Mouse (Mus musculus) E14TG2a.4 (cell line): ENCODE data around the gene Dnaic2.

Experiments used
- H3K27me3 ChIP-seq: 2 replicates; pipeline ENCODE4 v1.6.1; 2014; ENCODE audit warnings: low read length, control low read depth; ENCODE audit not compliant: insufficient read depth
- H3K36me3 ChIP-seq: 2 replicates; pipeline ENCODE4 v1.6.1; 2014; ENCODE audit warnings: low read length, control low read depth; ENCODE audit not compliant: insufficient read depth
- H3K4me1 ChIP-seq: replicated peaks from 2 replicates; pipeline ENCODE4 v1.6.1; 2014; ENCODE audit warnings: low read depth, low read length, control low read depth
- H3K4me3 ChIP-seq: replicated peaks from 2 replicates; pipeline ENCODE4 v1.5.1; 2014; ENCODE audit warnings: mild to moderate bottlenecking, low read length
- H3K9me3 ChIP-seq: 2 replicates; pipeline ENCODE4 v1.6.1; 2014; ENCODE audit warnings: low read length, control low read depth
- CTCF ChIP-seq: conservative IDR thresholded peaks from 2 replicates; pipeline ENCODE4 v1.5.1; 2014; ENCODE audit warnings: low read length
- NANOG ChIP-seq: IDR thresholded peaks from 2 replicates; pipeline ENCODE4 v1.6.1; 2014; ENCODE audit warnings: borderline replicate concordance, low read length, mixed read lengths
- POU5F1 ChIP-seq: IDR thresholded peaks from 2 replicates; pipeline ENCODE4 v1.6.1; 2014; ENCODE audit warnings: low read length, borderline replicate concordance

Gene Dnaic2

GRCm38 (mm10) chr11:114726965-114727825 is at the start of gene Dnaic2:
TSS of gene Dnaic2 (plus strand) at chr11:114727408.
- Histone ChIP-seq H3K9me3 (no peaks in the 10 kb centered on the region), H3K4me1 (peaks cover 48% of the 10 kb centered on the region), H3K36me3 (no peaks in the 10 kb centered on the region), H3K27me3 (peaks cover 24% of the 10 kb centered on the region), H3K4me3 (peak within 1 kb of the TSS; percentile 46)
- TF ChIP-seq NANOG, result no peak
- TF ChIP-seq POU5F1, result no peak
- no peak for TF ChIP-seq CTCF

GRCm38 (mm10) chr11:114679582-114679981 is 47.6 kb upstream of the Dnaic2 start:
- Histone ChIP-seq H3K4me1 (peaks cover 77% of the 10 kb centered on the region), H3K27me3 (peaks cover 17% of the 10 kb centered on the region), H3K4me3 (no peak overlapping the region), H3K36me3 (peaks cover 12% of the 10 kb centered on the region), H3K9me3 (no peaks in the 10 kb centered on the region)
- TF ChIP-seq POU5F1, result no peak
- no peak for TF ChIP-seq NANOG
- no peak for TF ChIP-seq CTCF

- Histone ChIP-seq H3K27me3 (peaks cover 17% of the 10 kb centered on the region), H3K9me3 (no peaks in the 10 kb centered on the region), H3K4me1 (peaks cover 80% of the 10 kb centered on the region), H3K36me3 (peaks cover 12% of the 10 kb centered on the region), H3K4me3 (no peak overlapping the region)
- no peak for TF ChIP-seq CTCF
Observed at GRCm38 (mm10) chr11:114680291-114680690, 46.9 kb upstream of the Dnaic2 start.

- no peak for TF ChIP-seq POU5F1
- no peak for TF ChIP-seq CTCF
- no peak for TF ChIP-seq NANOG
- Histone ChIP-seq H3K4me1 (peaks cover 83% of the 10 kb centered on the region), H3K9me3 (no peaks in the 10 kb centered on the region), H3K36me3 (peaks cover 12% of the 10 kb centered on the region), H3K27me3 (peaks cover 11% of the 10 kb centered on the region), H3K4me3 (0 out of 2 replicates have a peak overlapping the region, but pooled peaks have one; percentile 10)
Observed at GRCm38 (mm10) chr11:114681054-114681453, 46.2 kb upstream of the Dnaic2 start.

- no peaks in the 10 kb centered on the region for H3K27me3 ChIP-seq
- 0 out of 2 replicates have a peak overlapping the region, but pooled peaks have one; percentile 76 for H3K4me3 ChIP-seq
- H3K4me1 ChIP-seq, result peaks cover 83% of the 10 kb centered on the region
- TF ChIP-seq CTCF (no peak), NANOG (no peak), POU5F1 (no peak)
- no peaks in the 10 kb centered on the region for H3K9me3 ChIP-seq
- H3K36me3 ChIP-seq, result peaks cover 18% of the 10 kb centered on the region
Observed at GRCm38 (mm10) chr11:114682321-114682900, 44.8 kb upstream of the Dnaic2 start.

- no peaks in the 10 kb centered on the region for H3K9me3 ChIP-seq
- no peaks in the 10 kb centered on the region for H3K27me3 ChIP-seq
- TF ChIP-seq POU5F1 (no peak), NANOG (peak; percentile 49; the same call in 1 of the 2 replicates), CTCF (no peak)
- H3K4me1 ChIP-seq, result peaks cover 86% of the 10 kb centered on the region
- peaks cover 18% of the 10 kb centered on the region for H3K36me3 ChIP-seq
- H3K4me3 ChIP-seq, result peak overlapping the region; percentile 76
Observed at GRCm38 (mm10) chr11:114683029-114683721, 44.0 kb upstream of the Dnaic2 start.

GRCm38 (mm10) chr11:114683722-114684621 is 43.2 kb upstream of the Dnaic2 start:
- H3K9me3 ChIP-seq, result no peaks in the 10 kb centered on the region
- H3K4me1 ChIP-seq, result peaks cover 84% of the 10 kb centered on the region
- TF ChIP-seq NANOG (no peak), CTCF (no peak), POU5F1 (no peak)
- H3K36me3 ChIP-seq, result peaks cover 18% of the 10 kb centered on the region
- peak overlapping the region; percentile 76 for H3K4me3 ChIP-seq
- H3K27me3 ChIP-seq, result no peaks in the 10 kb centered on the region
